Mouse (Mus musculus) hindbrain, embryonic 12.5 days (tissue): ENCODE results near the gene Swap70. TPM values are rescaled to one million over a fixed set of nuclear protein-coding genes. Genes with fewer than 3 reads are reported as not detected.

Experiments used
- ATAC-seq: fragments of 200-750 bp; cut with Nextera tagmentation; 2 replicates; pipeline ENCODE4 v1.8.0; 2017; ENCODE audit warnings: moderate TSS enrichment; ENCODE audit not compliant: low FRiP score
- H3K27ac ChIP-seq: fragments of 300-500 bp; sonication (generic); 2 replicates; pipeline ENCODE4 v1.5.1; 2016; ENCODE audit warnings: mild to moderate bottlenecking
- H3K27me3 ChIP-seq: fragments of 300-500 bp; sonication (generic); 2 replicates; pipeline ENCODE4 v1.6.1; 2016; ENCODE audit warnings: mild to moderate bottlenecking
- H3K36me3 ChIP-seq: fragments of 300-500 bp; sonication (generic); 2 replicates; pipeline ENCODE4 v1.6.1; 2016; ENCODE audit warnings: mild to moderate bottlenecking
- H3K4me1 ChIP-seq: fragments of 300-500 bp; sonication (generic); 2 replicates; pipeline ENCODE4 v1.6.1; 2016
- H3K4me2 ChIP-seq: fragments of 300-500 bp; sonication (generic); replicated peaks from 2 replicates; pipeline ENCODE4 v1.6.1; 2016; ENCODE audit warnings: mild to moderate bottlenecking
- H3K4me3 ChIP-seq: fragments of 300-500 bp; sonication (generic); 2 replicates; pipeline ENCODE4 v1.5.1; 2016; ENCODE audit warnings: mild to moderate bottlenecking
- H3K9ac ChIP-seq: fragments of 300-500 bp; sonication (generic); 2 replicates; pipeline ENCODE4 v1.6.1; 2016; ENCODE audit warnings: mild to moderate bottlenecking, moderate library complexity
- H3K9me3 ChIP-seq: fragments of 300-500 bp; sonication (generic); replicated peaks from 2 replicates; pipeline ENCODE4 v1.6.1; 2016; ENCODE audit warnings: mild to moderate bottlenecking
- WGBS: fragments of 180-500 bp; shearing (Covaris S2); methylation state at CpG from one replicate; pipeline ENCODE4 v1.1.7; 2016; 5-methylcytosine and 5-hydroxymethylcytosine counted together
- polyA plus RNA-seq: library from polyadenylated mRNA; unstranded; fragments of >200 nt; fragmentation: Nextera tagmentation; extraction: Ambion mirVana; gene quantifications from 2 replicates; pipeline ENCODE4 v1.2.1, GENCODE M21; 2016

Swap70 gene
- polyA plus RNA-seq, 1 experiment from 2014 or later: 20.7 TPM

GRCm38 (mm10) chr7:110282797-110283196, 61.3 kb downstream of the Swap70 start:
- Histone ChIP-seq H3K4me3 (no peak overlapping the region), H3K27ac (no peak overlapping the region), H3K4me1 (no peaks in the 10 kb centered on the region), H3K9me3 (no peaks in the 10 kb centered on the region), H3K27me3 (no peaks in the 10 kb centered on the region), H3K9ac (no peak overlapping the region), H3K4me2 (no peak overlapping the region), H3K36me3 (peaks cover 13% of the 10 kb centered on the region; the same call in 1 of the 2 replicates)
- no peak for ATAC-seq
- whole genome bisulfite sequencing: 83% methylated on average over 11 of the region's 11 CpGs

- Histone ChIP-seq H3K9me3 (no peaks in the 10 kb centered on the region), H3K9ac (no peak overlapping the region), H3K36me3 (peaks cover 13% of the 10 kb centered on the region; the same call in 1 of the 2 replicates), H3K4me3 (no peak overlapping the region), H3K4me1 (no peaks in the 10 kb centered on the region), H3K27me3 (no peaks in the 10 kb centered on the region), H3K4me2 (no peak overlapping the region), H3K27ac (no peak overlapping the region)
- 92% methylated on average over 6 of the region's 6 CpGs for WGBS
- ATAC-seq: no peak
These were observed 62.2 kb downstream of the Swap70 start for GRCm38 (mm10) chr7:110283484-110284275.

- no peak overlapping the region for H3K4me2 ChIP-seq
- H3K27ac ChIP-seq: no peak overlapping the region
- no peaks in the 10 kb centered on the region for H3K9me3 ChIP-seq
- 90% methylated on average over 12 of the region's 12 CpGs for WGBS
- ATAC-seq: no peak
- H3K9ac ChIP-seq: no peak overlapping the region
- H3K36me3 ChIP-seq: peaks cover 9% of the 10 kb centered on the region; the same call in 1 of the 2 replicates
- no peak overlapping the region for H3K4me3 ChIP-seq
- no peaks in the 10 kb centered on the region for H3K4me1 ChIP-seq
- no peaks in the 10 kb centered on the region for H3K27me3 ChIP-seq
These were observed 63.8 kb downstream of the Swap70 start for GRCm38 (mm10) chr7:110285076-110285848.

- Histone ChIP-seq H3K36me3 (peaks cover 6% of the 10 kb centered on the region; the same call in 1 of the 2 replicates), H3K4me2 (no peak overlapping the region), H3K9ac (no peak overlapping the region), H3K4me3 (no peak overlapping the region), H3K4me1 (no peaks in the 10 kb centered on the region), H3K9me3 (no peaks in the 10 kb centered on the region), H3K27ac (no peak overlapping the region), H3K27me3 (no peaks in the 10 kb centered on the region)
- WGBS: 79% methylated on average over 3 of the region's 3 CpGs
- ATAC-seq: no peak
These were observed 64.3 kb downstream of the Swap70 start for GRCm38 (mm10) chr7:110285849-110286151.

GRCm38 (mm10) chr7:110286198-110286732, 64.8 kb downstream of the Swap70 start:
- no peak overlapping the region for H3K9ac ChIP-seq
- no peak for ATAC-seq
- WGBS: 77% methylated on average over 8 of the region's 8 CpGs

GRCm38 (mm10) chr7:110286838-110287475, 65.4 kb downstream of the Swap70 start:
- Histone ChIP-seq H3K9me3 (no peaks in the 10 kb centered on the region; the same call in 1 of the 2 replicates), H3K36me3 (no peaks in the 10 kb centered on the region), H3K4me2 (no peak overlapping the region), H3K27ac (no peak overlapping the region), H3K9ac (no peak overlapping the region), H3K4me3 (no peak overlapping the region), H3K4me1 (no peaks in the 10 kb centered on the region), H3K27me3 (no peaks in the 10 kb centered on the region)
- 10% methylated on average over 12 of the region's 12 CpGs for WGBS
- ATAC-seq: peak; percentile 78

More at GRCm38 (mm10) chr7:110286198-110286732, 64.8 kb downstream of the Swap70 start:
- H3K27ac ChIP-seq: no peak overlapping the region
- H3K4me2 ChIP-seq: no peak overlapping the region
- H3K4me3 ChIP-seq: no peak overlapping the region
- peaks cover 4% of the 10 kb centered on the region; the same call in 1 of the 2 replicates for H3K36me3 ChIP-seq
- H3K27me3 ChIP-seq: no peaks in the 10 kb centered on the region
- H3K9me3 ChIP-seq: no peaks in the 10 kb centered on the region
- no peaks in the 10 kb centered on the region for H3K4me1 ChIP-seq

- H3K4me3 ChIP-seq: no peak overlapping the region
- WGBS: 55% methylated on average over 8 of the region's 8 CpGs
- no peak for ATAC-seq
- H3K27ac ChIP-seq: no peak overlapping the region
- H3K36me3 ChIP-seq: no peaks in the 10 kb centered on the region
- no peaks in the 10 kb centered on the region for H3K4me1 ChIP-seq
- H3K9ac ChIP-seq: no peak overlapping the region; the same call in 1 of the 2 replicates
- H3K9me3 ChIP-seq: no peaks in the 10 kb centered on the region; the same call in 1 of the 2 replicates
- H3K27me3 ChIP-seq: no peaks in the 10 kb centered on the region
- no peak overlapping the region for H3K4me2 ChIP-seq
These were observed 66.1 kb downstream of the Swap70 start for GRCm38 (mm10) chr7:110287476-110288071.

- no peak for ATAC-seq
- Histone ChIP-seq H3K27me3 (no peaks in the 10 kb centered on the region), H3K9me3 (no peaks in the 10 kb centered on the region; the same call in 1 of the 2 replicates), H3K9ac (no peak overlapping the region), H3K4me1 (no peaks in the 10 kb centered on the region), H3K27ac (no peak overlapping the region), H3K4me3 (no peak overlapping the region), H3K4me2 (no peak overlapping the region), H3K36me3 (no peaks in the 10 kb centered on the region)
- WGBS: 93% methylated on average over 4 of the region's 4 CpGs
These were observed 66.7 kb downstream of the Swap70 start for GRCm38 (mm10) chr7:110288191-110288604.

- Histone ChIP-seq H3K4me3 (no peak overlapping the region), H3K4me2 (no peak overlapping the region), H3K27ac (no peak overlapping the region), H3K9ac (no peak overlapping the region), H3K9me3 (no peaks in the 10 kb centered on the region; the same call in 1 of the 2 replicates), H3K4me1 (no peaks in the 10 kb centered on the region), H3K27me3 (no peaks in the 10 kb centered on the region), H3K36me3 (no peaks in the 10 kb centered on the region)
- no peak for ATAC-seq
- 65% methylated on average over 6 of the region's 6 CpGs for WGBS
These were observed 67.2 kb downstream of the Swap70 start for GRCm38 (mm10) chr7:110288731-110289191.

- Histone ChIP-seq H3K9ac (no peak overlapping the region), H3K36me3 (no peaks in the 10 kb centered on the region), H3K4me1 (no peaks in the 10 kb centered on the region), H3K9me3 (no peaks in the 10 kb centered on the region; the same call in 1 of the 2 replicates), H3K4me3 (no peak overlapping the region), H3K27me3 (no peaks in the 10 kb centered on the region), H3K27ac (no peak overlapping the region), H3K4me2 (no peak overlapping the region)
- no peak for ATAC-seq
- WGBS: 61% methylated on average over 4 of the region's 4 CpGs
These were observed 68.1 kb downstream of the Swap70 start for GRCm38 (mm10) chr7:110289647-110290046.

GRCm38 (mm10) chr7:110296889-110297603, 75.5 kb downstream of the Swap70 start:
- Histone ChIP-seq H3K9me3 (no peaks in the 10 kb centered on the region), H3K4me1 (peaks cover 11% of the 10 kb centered on the region), H3K27ac (peak overlapping the region; percentile 18), H3K27me3 (no peaks in the 10 kb centered on the region), H3K36me3 (no peaks in the 10 kb centered on the region), H3K9ac (no peak overlapping the region), H3K4me2 (no peak overlapping the region), H3K4me3 (no peak overlapping the region)
- no peak for ATAC-seq
- 34% methylated on average over 17 of the region's 17 CpGs for WGBS
